Comparison of ENCODE assay signal across 8 mouse cellular contexts in genomic region chr17:84956441-84956840, GRCm38 (mm10). TPM values are rescaled to one million over a fixed set of nuclear protein-coding genes. Genes with fewer than 3 reads are reported as not detected.
DNase-seq lines count a peak whose midpoint lies in the region; ATAC-seq and TF ChIP-seq lines count a peak whose summit lies in the region.

Gene Ppm1b (plus strand): TSS chr17:84956741.

- no peaks in the 10 kb centered on the region for H3K9me3 ChIP-seq in midbrain, embryonic 10.5 days (replicated peaks)

- ATAC-seq in granulocyte monocyte progenitor cell, adult 5-6 weeks (replicated peaks; ENCODE audit: poor library complexity, severe bottlenecking) = no peak

- peak within 1 kb of the TSS; percentile 58 for H3K4me3 ChIP-seq in liver, adult 2 months (ENCODE audit: insufficient read depth, low read depth, low read length)
- peak within 1 kb of the TSS; percentile 70 for H3K4me3 ChIP-seq in layer of hippocampus, adult 2 months
- peak within 1 kb of the TSS; percentile 94 for H3K4me3 ChIP-seq in midbrain, embryonic 10.5 days

- peak within 1 kb of the TSS; percentile 90 for H3K27ac ChIP-seq in liver, adult 2 months (replicated peaks; ENCODE audit: insufficient read depth, low read depth, low read length)
- peak within 1 kb of the TSS; percentile 97 for H3K27ac ChIP-seq in layer of hippocampus, adult 2 months
- peak within 1 kb of the TSS; percentile 97 for H3K27ac ChIP-seq in midbrain, embryonic 10.5 days (replicated peaks)

- H3K9ac ChIP-seq in liver, adult 2 months (ENCODE audit: low read depth, low read length) = peak within 1 kb of the TSS; percentile 67

- H3K79me2 ChIP-seq in liver, adult 2 months (ENCODE audit: control insufficient read depth, insufficient read depth, low read length) = peaks cover 13% of the 10 kb centered on the region

- DNase-seq in liver, adult 2 months (ENCODE audit: extremely low read depth, low read depth, low spot score) = no peak
- no peak for DNase-seq in liver
- DNase-seq in brain, embryonic 14.5 days (ENCODE audit: low read depth) = no peak
- no peak for DNase-seq in layer of hippocampus, adult 2 months (ENCODE audit: low spot score in 2 of 2)
- DNase-seq in midbrain, embryonic 10.5 days (ENCODE audit: low spot score) = no peak
- no peak for DNase-seq in Muller cell, postnatal 12 days (ENCODE audit: inconsistent ontology term)
- DNase-seq in urinary bladder, postnatal 36 days (ENCODE audit: low spot score in 2 of 2) = no peak

- WGBS in liver, adult 2 months = 22% methylated on average over 9 of the region's 9 CpGs
- 34% methylated on average over 9 of the region's 9 CpGs for whole genome bisulfite sequencing in midbrain, embryonic 10.5 days

- TF ChIP-seq POLR2A in liver, adult 2 months (IDR thresholded peaks at IDR 0.05; ENCODE audit: extremely low read depth, insufficient read depth, low read length) = no peak
- no peak for TF ChIP-seq POLR2A in brain, embryonic 14.5 days (IDR thresholded peaks at IDR 0.05; ENCODE audit: borderline replicate concordance, extremely low read depth, insufficient read depth, insufficient read length, poor library complexity, severe bottlenecking)

- TF ChIP-seq CTCF in liver, adult 2 months (IDR thresholded peaks at IDR 0.05; ENCODE audit: low read depth, low read length) = no peak
- no peak for TF ChIP-seq CTCF in brain, embryonic 14.5 days (IDR thresholded peaks at IDR 0.05; ENCODE audit: borderline replicate concordance, extremely low read depth, insufficient read depth, insufficient read length)
- no peak for TF ChIP-seq CTCF in layer of hippocampus, adult 2 months (conservative IDR thresholded peaks at IDR 0.05)

- peaks cover 8% of the 10 kb centered on the region for H3K4me1 ChIP-seq in liver, adult 2 months (ENCODE audit: control insufficient read depth, insufficient read depth, low read length)
- H3K4me1 ChIP-seq in midbrain, embryonic 10.5 days = peaks cover 27% of the 10 kb centered on the region

- no peaks in the 10 kb centered on the region for H3K36me3 ChIP-seq in liver, adult 2 months (ENCODE audit: control insufficient read depth, insufficient read depth, low read length)
- H3K36me3 ChIP-seq in midbrain, embryonic 10.5 days = no peaks in the 10 kb centered on the region

- H3K27me3 ChIP-seq in liver, adult 2 months (ENCODE audit: control insufficient read depth, insufficient read depth, low read length) = no peaks in the 10 kb centered on the region
- H3K27me3 ChIP-seq in midbrain, embryonic 10.5 days (ENCODE audit: low read depth, poor library complexity, severe bottlenecking) = no peaks in the 10 kb centered on the region

RNA-seq across cellular contexts. Expression of gene Ppm1b, which starts in this region (rescaled TPM):
- 83.6 and 84.0 TPM in 2 replicates for total RNA-seq in liver, adult 2 months (2014; rRNA removed)
- 32.6 and 44.7 TPM in 2 replicates for polyA plus RNA-seq in liver, adult 2 months (2012; rRNA removed)
- 71.0 and 84.2 TPM in 2 replicates for polyA plus RNA-seq in brain, embryonic 14.5 days (2012; rRNA removed)
- 36.9 and 39.3 TPM in 2 replicates for total RNA-seq in granulocyte monocyte progenitor cell, adult 5-6 weeks (2014; fragmentation: Nextera tagmentation)
- total RNA-seq in granulocyte monocyte progenitor cell, adult 5-6 weeks (2017) = 39.5 and 48.2 TPM in 2 replicates
- total RNA-seq in layer of hippocampus, adult 2 months (2021) = 100 to 1,000 TPM; 117 to 120 TPM
- polyA plus RNA-seq in midbrain, embryonic 10.5 days (2016; fragmentation: Nextera tagmentation; extraction: Ambion mirVana) = 58.0 and 67.2 TPM in 2 replicates
